Mouse (Mus musculus) spleen, adult 2 months (tissue): ENCODE results near the gene Dhx36. TPM values are rescaled to one million over a fixed set of nuclear protein-coding genes. Genes with fewer than 3 reads are reported as not detected.

Experiments
- DNase-seq, 2 experiments: peaks; one replicate each; pipeline versions ENCODE4 v3.0.0 to v3.0.0-alpha.2; 2012 to 2021; ENCODE audit warnings: low spot score in 2 of 2, low read depth in 1 of 2
- H3K27ac ChIP-seq: fragments of 200-500 bp; 2 replicates; pipeline ENCODE4 v1.5.1; 2012; ENCODE audit warnings: low read length, inconsistent platforms; ENCODE audit not compliant: insufficient read depth
- H3K27me3 ChIP-seq: fragments of 200-500 bp; 2 replicates; pipeline ENCODE4 v1.6.1; 2012; ENCODE audit warnings: mild to moderate bottlenecking, moderate library complexity, low read length, inconsistent platforms; ENCODE audit not compliant: control insufficient read depth, insufficient read depth
- H3K36me3 ChIP-seq: fragments of 200-500 bp; 2 replicates; pipeline ENCODE4 v1.6.1; 2012; ENCODE audit warnings: mild to moderate bottlenecking, low read length, inconsistent platforms; ENCODE audit not compliant: control insufficient read depth, insufficient read depth
- H3K4me1 ChIP-seq: fragments of 200-500 bp; 2 replicates; pipeline ENCODE4 v1.6.1; 2011; ENCODE audit warnings: inconsistent platforms; ENCODE audit not compliant: control insufficient read depth, insufficient read depth, insufficient read length
- H3K4me3 ChIP-seq: fragments of 200-500 bp; 2 replicates; pipeline ENCODE4 v1.5.1; 2011; ENCODE audit warnings: mild to moderate bottlenecking, inconsistent platforms; ENCODE audit not compliant: insufficient read depth, insufficient read length; ENCODE audit errors: extremely low read depth
- CTCF ChIP-seq: fragments of 200-500 bp; IDR thresholded peaks from 2 replicates; pipeline ENCODE4 v1.5.1; 2011; ENCODE audit warnings: mild to moderate bottlenecking, inconsistent platforms; ENCODE audit not compliant: insufficient read depth, insufficient read length, insufficient replicate concordance; ENCODE audit errors: extremely low read depth
- POLR2A ChIP-seq: fragments of 200-500 bp; IDR thresholded peaks from 2 replicates; pipeline ENCODE4 v1.6.1; 2011; ENCODE audit warnings: low read depth, low read length, inconsistent platforms
- WGBS: fragments of 180-500 bp; shearing (Covaris S2); methylation state at CpG from one replicate; pipeline ENCODE4 v1.1.7; 2018; 5-methylcytosine and 5-hydroxymethylcytosine counted together
- polyA plus RNA-seq: library from polyadenylated mRNA; depleted of rRNA; stranded (reverse); fragments of >200 nt; gene quantifications from 2 replicates; pipeline ENCODE4 v1.2.3, GENCODE M21; 2012; rRNA removed

The Dhx36 gene
- 3.0 and 3.3 TPM in 2 replicates for polyA plus RNA-seq

DNA sequence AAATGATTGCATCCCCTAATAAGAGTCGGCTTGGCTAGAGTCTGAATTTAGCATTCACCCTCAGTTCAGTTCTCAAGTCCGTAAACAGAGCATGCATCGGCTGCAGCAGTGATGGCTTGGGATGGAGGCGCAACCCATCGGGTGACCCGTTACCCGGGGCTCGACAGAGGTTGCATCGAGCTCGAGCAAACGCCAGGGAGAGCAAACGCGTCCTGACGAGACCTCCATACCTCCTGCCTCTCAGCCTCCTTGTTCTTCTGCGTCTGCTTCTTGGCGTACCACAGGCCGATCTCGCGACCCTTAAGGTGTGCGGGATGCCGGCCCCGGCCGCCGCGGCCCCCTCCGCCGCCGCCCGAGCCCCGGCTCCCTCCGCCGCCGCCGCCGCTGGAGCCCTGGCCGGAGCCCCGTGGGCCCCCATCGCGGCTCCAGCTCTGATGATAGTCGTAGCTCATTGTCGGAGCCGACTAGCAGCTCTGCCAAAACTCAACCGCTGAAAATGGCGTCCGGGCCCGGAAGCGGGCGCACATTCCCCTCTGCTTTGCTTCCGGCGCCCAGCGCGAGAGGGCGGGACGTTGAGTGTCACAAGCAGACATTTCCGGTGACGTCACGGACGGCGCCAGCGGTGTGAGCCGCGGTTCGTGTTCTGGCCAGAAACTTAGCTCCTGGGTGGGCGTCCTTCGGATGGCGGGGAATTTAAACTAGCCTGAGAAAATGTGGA, at the start of gene Dhx36:
TSS of gene Dhx36 (minus strand) at position 517 of the 718 bp plus-strand sequence.
- H3K36me3 ChIP-seq = 0 out of 2 replicates have a peak, but pooled peaks cover 1% of the 10 kb centered on the region
- DNase-seq = peak; percentile 88 to 95
- H3K27ac ChIP-seq = peak within 1 kb of the TSS; percentile 7; the same call in 1 of the 2 replicates
- peak within 1 kb of the TSS; percentile 86 for H3K4me3 ChIP-seq
- H3K4me1 ChIP-seq = peaks cover 8% of the 10 kb centered on the region
- TF ChIP-seq CTCF = no peak
- TF ChIP-seq POLR2A = peak; percentile 14; the same call in 1 of the 2 replicates
- no peaks in the 10 kb centered on the region for H3K27me3 ChIP-seq
- under 1% methylated on average over 66 of the region's 66 CpGs for WGBS

- H3K4me1 ChIP-seq = no peaks in the 10 kb centered on the region
- no peak overlapping the region for H3K27ac ChIP-seq
- WGBS = 64% methylated on average over 5 of the region's 5 CpGs
- no peak for DNase-seq
- no peaks in the 10 kb centered on the region for H3K36me3 ChIP-seq
- no peak overlapping the region for H3K4me3 ChIP-seq
- no peak for TF ChIP-seq POLR2A
- TF ChIP-seq CTCF = no peak
- H3K27me3 ChIP-seq = no peaks in the 10 kb centered on the region
Observed at GRCm38 (mm10) chr3:62527593-62527992, 20.8 kb upstream of the Dhx36 start.

DNA sequence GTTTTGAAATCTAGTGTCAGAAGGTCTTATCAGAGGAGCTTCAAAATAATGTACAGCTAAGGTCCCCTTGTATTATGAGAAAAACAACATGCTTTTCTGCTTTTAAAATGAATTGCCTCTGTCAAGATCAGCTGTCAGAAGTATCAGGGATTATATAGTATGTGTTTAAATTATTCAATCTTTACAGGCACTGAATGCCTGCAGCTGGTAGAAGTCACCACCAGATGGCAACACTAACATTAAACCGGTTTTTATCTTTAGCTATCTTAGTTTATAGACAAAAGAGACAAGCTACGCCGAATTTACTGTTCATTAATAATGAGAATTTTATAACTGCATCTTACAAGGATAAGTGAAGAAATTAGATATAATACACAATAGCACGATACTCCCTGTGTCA, 20.4 kb upstream of the Dhx36 start:
- Histone ChIP-seq H3K4me1 (no peaks in the 10 kb centered on the region), H3K27ac (no peak overlapping the region), H3K4me3 (no peak overlapping the region), H3K27me3 (no peaks in the 10 kb centered on the region), H3K36me3 (no peaks in the 10 kb centered on the region)
- no peak for TF ChIP-seq CTCF
- TF ChIP-seq POLR2A = no peak
- no peak for DNase-seq
- 26% methylated on average over 4 of the region's 4 CpGs for WGBS

- no peak overlapping the region for H3K27ac ChIP-seq
- TF ChIP-seq POLR2A = no peak
- no peak for TF ChIP-seq CTCF
- WGBS = 50% methylated on average over 5 of the region's 5 CpGs
Observed at GRCm38 (mm10) chr3:62507206-62507647, 423 bp upstream of the Dhx36 start.

GRCm38 (mm10) chr3:62505166-62505900, 1.5 kb downstream of the Dhx36 start:
- no peak for TF ChIP-seq POLR2A
- TF ChIP-seq CTCF = no peak
- WGBS = 86% methylated on average over 5 of the region's 5 CpGs
- Histone ChIP-seq H3K27me3 (no peaks in the 10 kb centered on the region), H3K4me1 (peaks cover 8% of the 10 kb centered on the region), H3K27ac (no peak overlapping the region), H3K36me3 (peaks cover 8% of the 10 kb centered on the region), H3K4me3 (no peak overlapping the region)
- no peak for DNase-seq

More at GRCm38 (mm10) chr3:62507206-62507647, 423 bp upstream of the Dhx36 start:
- Histone ChIP-seq H3K4me1 (peaks cover 8% of the 10 kb centered on the region), H3K4me3 (peak overlapping the region; percentile 86; the same call in 1 of the 2 replicates), H3K27me3 (no peaks in the 10 kb centered on the region), H3K36me3 (no peaks in the 10 kb centered on the region)
- DNase-seq = no peak

- TF ChIP-seq CTCF = no peak
- TF ChIP-seq POLR2A = no peak
- no peak for DNase-seq
- 89% methylated on average over 4 of the region's 4 CpGs for WGBS
- no peak overlapping the region for H3K4me3 ChIP-seq
- H3K27me3 ChIP-seq = no peaks in the 10 kb centered on the region
- no peaks in the 10 kb centered on the region for H3K4me1 ChIP-seq
- peaks cover 27% of the 10 kb centered on the region for H3K36me3 ChIP-seq
- H3K27ac ChIP-seq = no peak overlapping the region
Observed at GRCm38 (mm10) chr3:62499327-62499726, 7.5 kb downstream of the Dhx36 start.
